ENCODE assay signal across 19 mouse cellular contexts in the genomic region with DNA sequence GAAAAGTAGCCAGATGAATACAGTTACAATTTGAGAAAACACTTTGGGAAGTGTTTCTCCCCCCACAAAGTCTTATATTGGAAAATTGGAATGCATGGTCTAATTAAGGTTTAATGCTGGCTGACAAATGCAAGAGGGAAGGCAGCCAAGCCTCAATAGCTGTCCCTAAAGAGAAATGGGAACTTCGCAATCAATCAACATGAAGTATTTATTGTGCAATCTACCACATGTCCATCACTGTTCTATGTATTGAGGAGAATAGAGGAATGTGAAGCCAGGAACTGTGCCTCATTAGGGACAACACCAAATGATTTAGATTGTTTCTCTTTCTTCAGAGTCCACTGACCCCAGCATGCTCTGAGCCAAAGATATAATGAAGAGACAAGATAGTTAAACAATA.
DNase-seq lines count a peak whose midpoint lies in the region; ATAC-seq and TF ChIP-seq lines count a peak whose summit lies in the region.
"Had no signal": no experiment of that assay in that cellular context is flagged by ENCODE, and none has a peak within 500 bp of the region (broad histone marks: within the 10 kb centered on the region; RNA-seq: fewer than 3 reads in every experiment).

No protein-coding gene starts in this region.

- H3K4me3 ChIP-seq in embryonic facial prominence, embryonic 14.5 days (ENCODE audit: low read depth, low read length): no peak overlapping the region
- no peak overlapping the region for H3K4me3 ChIP-seq in embryonic facial prominence, embryonic 10.5 days
- H3K4me3 ChIP-seq in kidney, adult 2 months (ENCODE audit: insufficient read depth, low read depth, low read length): no peak overlapping the region
- no peak overlapping the region for H3K4me3 ChIP-seq in myocyte
- H3K4me3 ChIP-seq: erythroblast, embryonic 14.5 days; heart, embryonic 10.5 days; hindbrain, embryonic 15.5 days; limb, embryonic 12.5 days; megakaryocyte, embryonic 14.5 days had no signal

- no peaks in the 10 kb centered on the region for H3K27me3 ChIP-seq in embryonic facial prominence, embryonic 14.5 days (replicated peaks; ENCODE audit: control insufficient read depth, insufficient read depth, low read length)
- H3K27me3 ChIP-seq in embryonic facial prominence, embryonic 10.5 days (replicated peaks; ENCODE audit: low read depth, poor library complexity, severe bottlenecking): no peaks in the 10 kb centered on the region
- H3K27me3 ChIP-seq in kidney, adult 2 months (replicated peaks; ENCODE audit: control insufficient read depth, insufficient read depth, low read length): no peaks in the 10 kb centered on the region
- no peaks in the 10 kb centered on the region for H3K27me3 ChIP-seq in myocyte (ENCODE audit: control insufficient read depth, insufficient read depth, insufficient read length)
- H3K27me3 ChIP-seq: hindbrain, embryonic 15.5 days; limb, embryonic 12.5 days; megakaryocyte, embryonic 14.5 days had no signal

- H3K9ac ChIP-seq in embryonic facial prominence, embryonic 14.5 days (ENCODE audit: low read depth, low read length): no peak overlapping the region
- H3K9ac ChIP-seq: hindbrain, embryonic 15.5 days; limb, embryonic 12.5 days; liver, postnatal 0 days had no signal

- H3K27ac ChIP-seq in embryonic facial prominence, embryonic 14.5 days (replicated peaks; ENCODE audit: low read depth, low read length): no peak overlapping the region
- H3K27ac ChIP-seq in embryonic facial prominence, embryonic 10.5 days (replicated peaks): no peak overlapping the region
- H3K27ac ChIP-seq in kidney, adult 2 months (ENCODE audit: insufficient read depth, low read depth, low read length): no peak overlapping the region
- H3K27ac ChIP-seq: heart, embryonic 10.5 days; hindbrain, embryonic 15.5 days; limb, embryonic 12.5 days; stomach, postnatal 0 days had no signal

- no peaks in the 10 kb centered on the region for H3K9me3 ChIP-seq in embryonic facial prominence, embryonic 14.5 days (ENCODE audit: control insufficient read depth, low read length)
- H3K9me3 ChIP-seq in embryonic facial prominence, embryonic 10.5 days: no peaks in the 10 kb centered on the region
- H3K9me3 ChIP-seq: heart, embryonic 10.5 days; hindbrain, embryonic 15.5 days; limb, embryonic 12.5 days; megakaryocyte, embryonic 14.5 days had no signal

- no peak overlapping the region for H3ac ChIP-seq in myocyte (ENCODE audit: control insufficient read depth, insufficient read length)

- H3K79me2 ChIP-seq in myocyte (ENCODE audit: control insufficient read depth, insufficient read depth): no peaks in the 10 kb centered on the region

- DNase-seq in embryonic facial prominence, embryonic 14.5 days (ENCODE audit: low spot score): peak; percentile 59
- no peak for DNase-seq in embryonic facial prominence, embryonic 10.5 days (ENCODE audit: low spot score)
- peak; percentile 13 to 18 for DNase-seq in kidney, postnatal 4 days
- no peak for DNase-seq in kidney, adult 2 months
- peak; percentile 9 for DNase-seq in NIH3T3 (ENCODE audit: low read depth)
- no peak for DNase-seq in spleen, postnatal 14 days (ENCODE audit: low spot score in 2 of 2)
- no peak for DNase-seq in layer of hippocampus, adult 8-10 months (ENCODE audit: low spot score in 2 of 2)
- DNase-seq: cerebellum, adult 2 months; gastrocnemius, postnatal 14 days; heart, postnatal 14 days; liver, postnatal 0 days; thymus, postnatal 14 days had no signal

- H3K36me3 ChIP-seq in embryonic facial prominence, embryonic 14.5 days (ENCODE audit: control insufficient read depth, insufficient read depth, low read length): no peaks in the 10 kb centered on the region
- H3K36me3 ChIP-seq in embryonic facial prominence, embryonic 10.5 days (replicated peaks): no peaks in the 10 kb centered on the region
- H3K36me3 ChIP-seq in kidney, adult 2 months (ENCODE audit: control insufficient read depth, insufficient read depth, low read length): no peaks in the 10 kb centered on the region
- no peaks in the 10 kb centered on the region for H3K36me3 ChIP-seq in myocyte (ENCODE audit: control insufficient read depth, insufficient read depth)
- H3K36me3 ChIP-seq: heart, embryonic 10.5 days; hindbrain, embryonic 15.5 days; limb, embryonic 12.5 days had no signal

- H3K4me2 ChIP-seq in embryonic facial prominence, embryonic 14.5 days (ENCODE audit: low read depth, low read length): no peak overlapping the region
- H3K4me2 ChIP-seq in myocyte (ENCODE audit: low read depth): no peak overlapping the region
- H3K4me2 ChIP-seq: hindbrain, embryonic 15.5 days; limb, embryonic 12.5 days had no signal

- H3K4me1 ChIP-seq in embryonic facial prominence, embryonic 14.5 days (ENCODE audit: control insufficient read depth, insufficient read depth, low read length): no peaks in the 10 kb centered on the region
- H3K4me1 ChIP-seq in embryonic facial prominence, embryonic 10.5 days: no peaks in the 10 kb centered on the region
- H3K4me1 ChIP-seq in kidney, adult 2 months (ENCODE audit: control insufficient read depth, insufficient read depth, low read length): no peaks in the 10 kb centered on the region
- H3K4me1 ChIP-seq: heart, embryonic 10.5 days; hindbrain, embryonic 15.5 days; limb, embryonic 12.5 days; megakaryocyte, embryonic 14.5 days had no signal

- no peak for TF ChIP-seq CTCF in kidney, adult 2 months (conservative IDR thresholded peaks at IDR 0.05; ENCODE audit: insufficient read depth, insufficient read length, low read depth, low read length)

- no peak for TF ChIP-seq POLR2A in kidney, adult 2 months (IDR thresholded peaks at IDR 0.05; ENCODE audit: low read depth, low read length)
- TF ChIP-seq POLR2A in myocyte (IDR thresholded peaks at IDR 0.05; ENCODE audit: insufficient read length, low read depth): no peak

- WGBS in embryonic facial prominence, embryonic 14.5 days: 44% methylated on average over 1 of the region's 1 CpGs
- 75% methylated on average over 1 of the region's 1 CpGs for WGBS in embryonic facial prominence, embryonic 10.5 days
- WGBS in kidney, adult 2 months: 37% methylated on average over 1 of the region's 1 CpGs

- no peak for ATAC-seq in embryonic facial prominence, embryonic 14.5 days (ENCODE audit: low read depth)
- ATAC-seq: liver, postnatal 0 days had no signal

TF ChIP-seq in myocyte, 11 proteins besides CTCF, POLR2A, EP300 and RAD21:
- TF ChIP-seq MAX (IDR thresholded peaks at IDR 0.05; ENCODE audit: low read depth) (no peak), SRF (IDR thresholded peaks at IDR 0.05; ENCODE audit: control insufficient read depth, insufficient read length, low read depth) (no peak), CEBPB (IDR thresholded peaks at IDR 0.05; ENCODE audit: insufficient read depth, poor library complexity, severe bottlenecking) (peak; percentile 76; the same call in 1 of the 2 replicates)

Comparison
In these comparisons a context has a peak if more than half of its experiments do, and no peak if none do; other contexts are left out.
1. DNase-seq: peak in embryonic facial prominence, embryonic 14.5 days (single experiment), kidney, postnatal 4 days (2 of 2) and NIH3T3 (single experiment); none in embryonic facial prominence, embryonic 10.5 days (single experiment), kidney, adult 2 months (single experiment), spleen, postnatal 14 days (0 of 2) and layer of hippocampus, adult 8-10 months (0 of 2).